Mouse (Mus musculus) kidney, adult 2 months (tissue): ENCODE measurements around the gene Manba.

ENCODE experiments used
- CTCF ChIP-seq: fragments of 200-500 bp; conservative IDR thresholded peaks from 2 replicates; pipeline ENCODE4 v1.5.1; 2011; ENCODE audit warnings: low read depth, mild to moderate bottlenecking, control low read depth, low read length, moderate library complexity, mixed read lengths; ENCODE audit not compliant: insufficient read depth, insufficient read length
- POLR2A ChIP-seq: fragments of 200-500 bp; IDR thresholded peaks from one replicate; pipeline ENCODE4 v1.6.1; 2011; ENCODE audit warnings: low read depth, low read length, control low read depth

DNA sequence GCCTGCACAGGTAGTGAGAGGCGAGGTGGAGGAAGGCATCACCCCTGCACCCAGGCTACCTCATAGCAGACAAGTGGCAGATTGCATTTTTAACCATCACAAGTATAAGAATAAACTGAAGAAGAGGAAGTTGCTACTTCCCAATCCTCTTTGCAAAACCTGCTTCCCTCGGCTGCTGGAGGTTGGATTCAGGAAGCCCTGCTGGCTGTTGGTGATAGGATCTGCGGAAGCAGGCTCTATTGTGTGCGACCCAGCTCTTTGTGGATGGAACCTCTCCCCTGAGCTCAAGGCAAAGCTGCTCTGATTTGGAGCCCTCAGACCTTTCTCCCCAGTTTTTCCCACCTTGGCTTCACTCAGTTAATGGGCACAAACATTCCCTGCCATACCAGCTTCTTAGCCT is 111.6 kb downstream of the Manba start:
- no peak for TF ChIP-seq CTCF
- no peak for TF ChIP-seq POLR2A
